Mouse (Mus musculus) midbrain, embryonic 15.5 days (tissue): Measurements from ENCODE around the gene Nlrp14. TPM values are rescaled to one million over a fixed set of nuclear protein-coding genes. Genes with fewer than 3 reads are reported as not detected.

Experiments
- polyA plus RNA-seq: library from polyadenylated mRNA; unstranded; fragments of >200 nt; fragmentation: Nextera tagmentation; extraction: Ambion mirVana; gene quantifications from 2 replicates; pipeline ENCODE4 v1.2.1, GENCODE M21; 2015

Gene Nlrp14
- polyA plus RNA-seq, 1 experiment from 2014 or later = not detected

Other genes starting within 250 kb of the Nlrp14 start
- gene Olfr709-ps1, start 234.8 kb upstream of the Nlrp14 start, polyA plus RNA-seq = not detected in 2 replicates
- gene Olfr710, start 218.7 kb upstream of the Nlrp14 start, polyA plus RNA-seq = not detected in 2 replicates
- not detected in 2 replicates for gene Olfr6, start 203.1 kb upstream of the Nlrp14 start, polyA plus RNA-seq
- not detected in 2 replicates for gene Olfr711, start 191.5 kb upstream of the Nlrp14 start, polyA plus RNA-seq
- gene Olfr2, start 160.9 kb upstream of the Nlrp14 start, polyA plus RNA-seq = not detected in 2 replicates
- not detected in 2 replicates for gene Olfr713, start 135.8 kb upstream of the Nlrp14 start, polyA plus RNA-seq
- not detected in 2 replicates for gene Olfr714, start 96.0 kb upstream of the Nlrp14 start, polyA plus RNA-seq
- not detected in 2 replicates for gene Olfr17, start 73.8 kb upstream of the Nlrp14 start, polyA plus RNA-seq
- not detected in 2 replicates for gene Olfr715b, start 56.6 kb upstream of the Nlrp14 start, polyA plus RNA-seq
- gene Olfr715, start 35.9 kb upstream of the Nlrp14 start, polyA plus RNA-seq = not detected in 2 replicates
- gene Olfr716, start 28.7 kb upstream of the Nlrp14 start, polyA plus RNA-seq = not detected in 2 replicates
- not detected in 2 replicates for gene Rbmxl2, start 42.5 kb downstream of the Nlrp14 start, polyA plus RNA-seq
- gene Syt9, start 203.7 kb downstream of the Nlrp14 start, polyA plus RNA-seq = 10.0 and 12.1 TPM in 2 replicates